In the genomic region with DNA sequence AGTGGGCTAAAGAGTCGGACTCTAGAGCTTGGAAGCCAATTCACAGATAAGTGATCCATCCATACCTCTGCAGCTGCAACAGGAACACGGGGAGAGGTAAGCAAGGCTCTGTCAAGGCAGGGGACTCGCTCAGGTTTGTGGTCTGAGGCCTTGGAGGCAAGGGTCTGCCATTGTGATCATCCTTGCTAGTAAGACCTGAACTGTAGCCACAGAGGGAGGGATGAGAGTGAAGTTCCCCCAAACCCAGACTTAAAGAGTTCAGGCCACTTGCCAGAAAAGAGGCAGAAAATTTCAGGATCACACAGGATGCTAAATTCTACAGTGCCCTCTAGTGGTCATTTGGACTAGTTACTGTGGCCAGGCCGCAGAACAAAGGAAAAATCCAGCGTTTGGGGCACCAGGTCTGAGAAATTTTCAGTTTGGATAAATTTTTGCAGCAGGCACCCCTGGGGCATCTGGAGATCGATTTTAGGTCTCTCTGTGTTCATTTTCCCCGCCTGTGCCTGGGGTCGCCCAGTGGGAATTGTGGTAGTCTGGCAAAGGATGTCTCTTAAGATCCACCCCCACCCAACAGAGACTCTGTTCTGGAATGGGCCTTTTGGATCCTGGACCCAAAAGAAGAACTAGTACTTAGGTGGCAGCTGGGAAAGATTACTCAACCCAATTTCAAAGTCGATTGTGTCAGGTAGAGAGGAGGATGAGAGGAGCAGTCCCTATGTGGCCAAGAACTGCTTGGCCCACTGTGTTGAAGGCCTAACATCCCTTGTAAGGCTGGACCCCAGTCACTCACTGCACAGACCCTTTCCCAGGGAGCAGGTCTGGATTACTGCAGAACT, we compare ENCODE assay signal across 8 mouse cellular contexts. TPM values are rescaled to one million over a fixed set of nuclear protein-coding genes. Genes with fewer than 3 reads are reported as not detected.
DNase-seq lines count a peak whose midpoint lies in the region; ATAC-seq and TF ChIP-seq lines count a peak whose summit lies in the region.
"Had no signal": no experiment of that assay in that cellular context is flagged by ENCODE, and none has a peak within 500 bp of the region (broad histone marks: within the 10 kb centered on the region; RNA-seq: fewer than 3 reads in every experiment).

No protein-coding gene starts in this region.

- peak; percentile 38 for DNase-seq in MEL-GATA-1-ER (ENCODE audit: extremely low read depth, low read depth)
- peak; percentile 5 to 27 for DNase-seq in cerebellum, postnatal 36 days
- peak; percentile 74 for DNase-seq in heart, embryonic 10.5 days (ENCODE audit: low spot score)
- peak; percentile 93 for DNase-seq in kidney, postnatal 0 days (ENCODE audit: low spot score)
- DNase-seq in lung, embryonic 14.5 days: peak; percentile 95
- peak; percentile 93 for DNase-seq in retina, embryonic 14.5 days (ENCODE audit: low spot score)

- no peak overlapping the region for H3ac ChIP-seq in C2C12 (ENCODE audit: control insufficient read depth, insufficient read length, low read depth)

- H3K79me3 ChIP-seq in C2C12 (ENCODE audit: low read depth): no peaks in the 10 kb centered on the region

- TF ChIP-seq CTCF in C2C12 (IDR thresholded peaks at IDR 0.05; ENCODE audit: control insufficient read depth, insufficient read depth, insufficient read length): peak; percentile 42
- TF ChIP-seq CTCF in kidney, postnatal 0 days (IDR thresholded peaks at IDR 0.05; ENCODE audit: low read depth): peak; percentile 85
- TF ChIP-seq CTCF in lung, embryonic 14.5 days (IDR thresholded peaks at IDR 0.05; ENCODE audit: low read depth): peak; percentile 82

- no peak overlapping the region for H3K9ac ChIP-seq in kidney, postnatal 0 days (ENCODE audit: low read depth, low read length)
- no peak overlapping the region for H3K9ac ChIP-seq in lung, embryonic 14.5 days
- H3K9ac ChIP-seq: stomach, embryonic 15.5 days had no signal

- H3K27me3 ChIP-seq in C2C12 (ENCODE audit: control insufficient read depth, insufficient read depth, insufficient read length): no peaks in the 10 kb centered on the region
- H3K27me3 ChIP-seq in heart, embryonic 10.5 days (ENCODE audit: insufficient read depth, poor library complexity, severe bottlenecking): no peaks in the 10 kb centered on the region
- H3K27me3 ChIP-seq in kidney, postnatal 0 days (ENCODE audit: insufficient read depth, low read length): no peaks in the 10 kb centered on the region
- no peaks in the 10 kb centered on the region for H3K27me3 ChIP-seq in lung, embryonic 14.5 days (ENCODE audit: insufficient read depth, low read length)
- H3K27me3 ChIP-seq: stomach, embryonic 15.5 days had no signal

- H3K4me1 ChIP-seq in heart, embryonic 10.5 days: no peaks in the 10 kb centered on the region
- no peaks in the 10 kb centered on the region for H3K4me1 ChIP-seq in kidney, postnatal 0 days (replicated peaks; ENCODE audit: insufficient read depth, low read length)
- no peaks in the 10 kb centered on the region for H3K4me1 ChIP-seq in lung, embryonic 14.5 days (ENCODE audit: insufficient read depth)
- H3K4me1 ChIP-seq: stomach, embryonic 15.5 days had no signal

- peak overlapping the region; percentile 52; the same call in 1 of the 2 replicates for H3K27ac ChIP-seq in heart, embryonic 10.5 days
- no peak overlapping the region for H3K27ac ChIP-seq in kidney, postnatal 0 days
- no peak overlapping the region for H3K27ac ChIP-seq in lung, embryonic 14.5 days (ENCODE audit: low read depth)
- H3K27ac ChIP-seq: stomach, embryonic 15.5 days had no signal

- ATAC-seq in kidney, postnatal 0 days (replicated peaks; ENCODE audit: low FRiP score, low read depth): peak; percentile 36; the same call in 1 of the 2 replicates
- peak; percentile 66 for ATAC-seq in lung, embryonic 14.5 days (ENCODE audit: insufficient read depth)

- WGBS in heart, embryonic 10.5 days: 40% methylated on average over 9 of the region's 9 CpGs
- WGBS in kidney, postnatal 0 days: 44% methylated on average over 9 of the region's 9 CpGs
- WGBS in lung, embryonic 14.5 days: 40% methylated on average over 9 of the region's 9 CpGs

- H3K79me2 ChIP-seq in C2C12 (ENCODE audit: control insufficient read depth, insufficient read depth): no peaks in the 10 kb centered on the region

- H3K36me3 ChIP-seq in C2C12 (ENCODE audit: control insufficient read depth, insufficient read depth): no peaks in the 10 kb centered on the region
- H3K36me3 ChIP-seq in heart, embryonic 10.5 days: no peaks in the 10 kb centered on the region
- no peaks in the 10 kb centered on the region for H3K36me3 ChIP-seq in kidney, postnatal 0 days (ENCODE audit: insufficient read depth, low read length)
- no peaks in the 10 kb centered on the region for H3K36me3 ChIP-seq in lung, embryonic 14.5 days (ENCODE audit: insufficient read depth)
- H3K36me3 ChIP-seq: stomach, embryonic 15.5 days had no signal

- no peak overlapping the region for H3K4me2 ChIP-seq in kidney, postnatal 0 days (ENCODE audit: low read length)
- no peak overlapping the region for H3K4me2 ChIP-seq in lung, embryonic 14.5 days
- H3K4me2 ChIP-seq: stomach, embryonic 15.5 days had no signal

- H3K4me3 ChIP-seq in C2C12 (ENCODE audit: insufficient read depth, poor library complexity, severe bottlenecking): no peak overlapping the region
- H3K4me3 ChIP-seq in heart, embryonic 10.5 days: no peak overlapping the region
- no peak overlapping the region for H3K4me3 ChIP-seq in kidney, postnatal 0 days (replicated peaks; ENCODE audit: low read depth, low read length)
- H3K4me3 ChIP-seq in lung, embryonic 14.5 days (ENCODE audit: low read depth, low read length): no peak overlapping the region
- H3K4me3 ChIP-seq: stomach, embryonic 15.5 days had no signal

- no peaks in the 10 kb centered on the region for H3K9me3 ChIP-seq in heart, embryonic 10.5 days
- H3K9me3 ChIP-seq in kidney, postnatal 0 days (replicated peaks; ENCODE audit: low read length): no peaks in the 10 kb centered on the region
- H3K9me3 ChIP-seq in lung, embryonic 14.5 days (ENCODE audit: low read depth, low read length): no peaks in the 10 kb centered on the region
- H3K9me3 ChIP-seq: stomach, embryonic 15.5 days had no signal

TF ChIP-seq in C2C12, 6 proteins besides CTCF, POLR2A, EP300 and RAD21:
- TF ChIP-seq MYOG (IDR thresholded peaks at IDR 0.05; ENCODE audit: control insufficient read depth, extremely low read depth, insufficient read length): no peak
- no peak for TF ChIP-seq MAX (IDR thresholded peaks at IDR 0.05)
- no peak for TF ChIP-seq MYOD1 (IDR thresholded peaks at IDR 0.05; ENCODE audit: control insufficient read depth, insufficient read length, low read depth)
- TF ChIP-seq CEBPB (IDR thresholded peaks at IDR 0.05; ENCODE audit: low read depth): no peak
- TF ChIP-seq FOSL1 (IDR thresholded peaks at IDR 0.05; ENCODE audit: insufficient read depth, low read length, poor library complexity, severe bottlenecking): no peak
- no peak for TF ChIP-seq USF1 (IDR thresholded peaks at IDR 0.05; ENCODE audit: low read depth)

RNA-seq across cellular contexts. Expression of a gene that starts 24.6 kb away (rescaled TPM):
- polyA plus RNA-seq in C2C12 (2012; fragmentation: generic; extraction: Trizol): 2.2 TPM
- 9.9 and 11.6 TPM in 2 replicates for polyA plus RNA-seq in heart, embryonic 10.5 days (2016; fragmentation: Nextera tagmentation; extraction: Ambion mirVana)
- polyA plus RNA-seq in kidney, postnatal 0 days (2015; fragmentation: Nextera tagmentation; extraction: Ambion mirVana): 13.8 and 16.4 TPM in 2 replicates
- 14.2 and 15.0 TPM in 2 replicates for polyA plus RNA-seq in lung, embryonic 14.5 days (2014; fragmentation: Nextera tagmentation; extraction: Ambion mirVana)

Comparison
In these comparisons a context has a peak if more than half of its experiments do, and no peak if none do; other contexts are left out.
1. DNase-seq: peak in every context shown above with its lines; median percentile 95 in lung, embryonic 14.5 days; 93 in kidney, postnatal 0 days; 93 in retina, embryonic 14.5 days; 74 in heart, embryonic 10.5 days; 38 in MEL-GATA-1-ER; 16 in cerebellum, postnatal 36 days.